Mouse (Mus musculus): Measurements from ENCODE around the gene Emsy. TPM values are rescaled to one million over a fixed set of nuclear protein-coding genes. Genes with fewer than 3 reads are reported as not detected.

The Emsy gene
- polyA plus RNA-seq, 1 experiment = 15.0 TPM

- no peak for DNase-seq (ENCODE audit: low spot score)
Measured at GRCm38 (mm10) chr7:98577461-98577860, 79.1 kb downstream of the Emsy start.

- DNase-seq (ENCODE audit: low spot score) = no peak
Measured at GRCm38 (mm10) chr7:98575651-98576239, 80.8 kb downstream of the Emsy start.

GRCm38 (mm10) chr7:98574771-98575191 is 81.8 kb downstream of the Emsy start:
- DNase-seq (ENCODE audit: low spot score) = no peak

GRCm38 (mm10) chr7:98574271-98574670 is 82.3 kb downstream of the Emsy start:
- no peak for DNase-seq (ENCODE audit: low spot score)

GRCm38 (mm10) chr7:98573231-98573781 is 83.3 kb downstream of the Emsy start:
- DNase-seq (ENCODE audit: low spot score) = no peak

GRCm38 (mm10) chr7:98572223-98572868 is 84.2 kb downstream of the Emsy start:
- DNase-seq (ENCODE audit: low spot score) = no peak

GRCm38 (mm10) chr7:98570824-98571505 is 85.6 kb downstream of the Emsy start:
- no peak for DNase-seq (ENCODE audit: low spot score)

- DNase-seq (ENCODE audit: low spot score) = no peak
Measured at GRCm38 (mm10) chr7:98567056-98567455, 89.5 kb downstream of the Emsy start.

- DNase-seq (ENCODE audit: low spot score) = no peak
Measured at GRCm38 (mm10) chr7:98564607-98565364, 91.8 kb downstream of the Emsy start.

GRCm38 (mm10) chr7:98563991-98564390 is 92.6 kb downstream of the Emsy start:
- DNase-seq (ENCODE audit: low spot score) = no peak

GRCm38 (mm10) chr7:98562966-98563365 is 93.6 kb downstream of the Emsy start:
- DNase-seq (ENCODE audit: low spot score) = no peak

GRCm38 (mm10) chr7:98562186-98562585 is 94.4 kb downstream of the Emsy start:
- DNase-seq (ENCODE audit: low spot score) = no peak

- no peak for DNase-seq (ENCODE audit: low spot score)
Measured at GRCm38 (mm10) chr7:98561556-98562164, 94.9 kb downstream of the Emsy start.

- DNase-seq (ENCODE audit: low spot score) = no peak
Measured at GRCm38 (mm10) chr7:98558128-98558921, 98.3 kb downstream of the Emsy start.

- DNase-seq (ENCODE audit: low spot score) = no peak
Measured at GRCm38 (mm10) chr7:98556767-98557394, 99.7 kb downstream of the Emsy start.

- no peak for DNase-seq (ENCODE audit: low spot score)
Measured at GRCm38 (mm10) chr7:98551041-98551440, 105.5 kb downstream of the Emsy start.

GRCm38 (mm10) chr7:98550596-98550995 is 106.0 kb downstream of the Emsy start:
- no peak for DNase-seq (ENCODE audit: low spot score)

GRCm38 (mm10) chr7:98548839-98549238 is 107.7 kb downstream of the Emsy start:
- no peak for DNase-seq (ENCODE audit: low spot score)

- DNase-seq (ENCODE audit: low spot score) = no peak
Measured at GRCm38 (mm10) chr7:98544556-98544955, 112.0 kb downstream of the Emsy start.

GRCm38 (mm10) chr7:98543853-98544370 is 112.7 kb downstream of the Emsy start:
- DNase-seq (ENCODE audit: low spot score) = no peak

Measured in urinary bladder, adult 2 months (tissue).